Mouse (Mus musculus) cerebellum, adult 2 months (tissue): Measurements from ENCODE around the gene Arid5b.

ENCODE experiments used
- CTCF ChIP-seq: fragments of 200-500 bp; IDR thresholded peaks from 2 replicates; pipeline ENCODE4 v1.5.1; 2011; ENCODE audit warnings: low read depth, mild to moderate bottlenecking, control low read depth, low read length, moderate library complexity, borderline replicate concordance; ENCODE audit not compliant: insufficient read depth
- POLR2A ChIP-seq: fragments of 200-500 bp; IDR thresholded peaks from 2 replicates; pipeline ENCODE4 v1.6.1; 2011; ENCODE audit warnings: low read length, control low read depth, borderline replicate concordance; ENCODE audit not compliant: insufficient read depth

DNA sequence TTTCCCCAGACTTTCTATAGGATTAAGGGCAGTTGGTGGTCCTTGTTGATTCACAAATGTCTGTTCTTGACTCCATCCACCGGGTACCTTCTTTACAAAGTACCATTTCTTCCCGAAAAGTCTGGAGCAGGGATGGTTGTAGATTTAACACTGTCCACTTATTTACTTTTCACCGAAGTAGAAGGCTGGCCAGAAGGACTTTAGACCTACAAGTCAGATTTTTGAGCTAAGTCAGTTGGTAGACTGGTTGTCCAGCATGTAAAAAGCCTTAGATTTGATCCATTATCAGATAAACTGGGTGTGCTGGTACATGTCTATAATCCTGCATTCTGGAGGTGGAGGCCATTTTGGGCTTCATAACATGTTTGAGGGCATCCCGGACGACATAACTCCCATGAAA lies 42.0 kb upstream of the Arid5b start:
- no peak for TF ChIP-seq POLR2A
- TF ChIP-seq CTCF = no peak
